Mouse (Mus musculus) MEL (cell line): ENCODE data around the gene Hectd4. TPM values are rescaled to one million over a fixed set of nuclear protein-coding genes. Genes with fewer than 3 reads are reported as not detected.
A peak's percentile ranks its signal among the peaks of the same experiment; 100 is the strongest.

Experiments
- DNase-seq: peaks from one replicate; pipeline ENCODE4 v3.0.0; 2011; ENCODE audit warnings: low read depth, low spot score
- H3K27ac ChIP-seq: 2 replicates; pipeline ENCODE4 v1.5.1; 2012; ENCODE audit warnings: low read depth, mild to moderate bottlenecking, control low read depth, low read length, moderate library complexity; ENCODE audit not compliant: control insufficient read depth
- H3K27me3 ChIP-seq, 2 experiments: fragments of 150-350 bp in 1 of 2; sonication (generic) in 1 of 2; 2 replicates each; pipeline ENCODE4 v1.6.1; 2012; ENCODE audit warnings: low read length in 2 of 2, mild to moderate bottlenecking in 2 of 2, improper control_type of control experiment in 1 of 2, moderate library complexity in 1 of 2; ENCODE audit not compliant: insufficient read depth in 2 of 2, control insufficient read depth in 1 of 2
- H3K36me3 ChIP-seq, 2 experiments: 2 replicates each; pipeline ENCODE4 v1.6.1; 2012 to 2014; ENCODE audit warnings: low read length in 2 of 2, improper control_type of control experiment in 1 of 2, inconsistent platforms in 1 of 2, mild to moderate bottlenecking in 1 of 2; ENCODE audit not compliant: insufficient read depth in 2 of 2, control insufficient read depth in 1 of 2
- H3K4me1 ChIP-seq, 2 experiments: fragments of 150-350 bp in 1 of 2; sonication (generic) in 1 of 2; 2 replicates each; pipeline ENCODE4 v1.6.1; 2012; ENCODE audit warnings: low read length in 2 of 2, improper control_type of control experiment in 1 of 2, mild to moderate bottlenecking in 1 of 2; ENCODE audit not compliant: insufficient read depth in 2 of 2, control insufficient read depth in 1 of 2
- H3K4me3 ChIP-seq, 2 experiments: fragments of 150-350 bp in 1 of 2; sonication (generic) in 1 of 2; 2 replicates each; pipeline ENCODE4 v1.5.1; 2012; ENCODE audit warnings: low read depth in 2 of 2, low read length in 2 of 2, mild to moderate bottlenecking in 2 of 2, moderate library complexity in 2 of 2, control low read depth in 1 of 2, improper control_type of control experiment in 1 of 2; ENCODE audit not compliant: control insufficient read depth in 1 of 2, insufficient read depth in 1 of 2
- H3K79me2 ChIP-seq: 2 replicates; pipeline ENCODE4 v1.6.1; 2012; ENCODE audit warnings: mild to moderate bottlenecking, low read length, moderate library complexity; ENCODE audit not compliant: control insufficient read depth, poor library complexity, insufficient read depth
- H3K9ac ChIP-seq: 2 replicates; pipeline ENCODE4 v1.6.1; 2012; ENCODE audit warnings: low read depth, mild to moderate bottlenecking, control low read depth, low read length, moderate library complexity; ENCODE audit not compliant: control insufficient read depth, poor library complexity, severe bottlenecking
- H3K9me3 ChIP-seq: fragments of 150-350 bp; sonication (generic); replicated peaks from 2 replicates; pipeline ENCODE4 v1.6.1; 2012; ENCODE audit warnings: mild to moderate bottlenecking, low read length, improper control_type of control experiment, moderate library complexity; ENCODE audit not compliant: insufficient read depth
- CHD1 ChIP-seq: IDR thresholded peaks from 2 replicates; pipeline ENCODE4 v1.6.1; 2012; ENCODE audit warnings: low read depth, mild to moderate bottlenecking, inconsistent platforms, low read length, improper control_type of control experiment
- CHD2 ChIP-seq: IDR thresholded peaks from 2 replicates; pipeline ENCODE4 v1.6.1; 2011; ENCODE audit warnings: low read length, improper control_type of control experiment
- E2F4 ChIP-seq: IDR thresholded peaks from 2 replicates; pipeline ENCODE4 v1.6.1; 2011; ENCODE audit warnings: low read depth, low read length, improper control_type of control experiment, borderline replicate concordance
- ELF1 ChIP-seq: IDR thresholded peaks from 2 replicates; pipeline ENCODE4 v1.6.1; 2014; ENCODE audit warnings: low read depth, mild to moderate bottlenecking, inconsistent platforms, low read length, improper control_type of control experiment, moderate library complexity
- ETS1 ChIP-seq: IDR thresholded peaks from 2 replicates; pipeline ENCODE4 v1.6.1; 2012; ENCODE audit warnings: low read depth, mild to moderate bottlenecking, inconsistent platforms, low read length, improper control_type of control experiment, moderate library complexity
- GABPA ChIP-seq: IDR thresholded peaks from 2 replicates; pipeline ENCODE4 v1.6.1; 2012; ENCODE audit warnings: low read depth, mild to moderate bottlenecking, inconsistent platforms, low read length, improper control_type of control experiment, moderate library complexity
- GATA1 ChIP-seq: IDR thresholded peaks from 2 replicates; pipeline ENCODE4 v1.6.1; 2011; ENCODE audit warnings: low read depth, low read length, improper control_type of control experiment
- HCFC1 ChIP-seq: IDR thresholded peaks from 2 replicates; pipeline ENCODE4 v1.6.1; 2012; ENCODE audit warnings: low read depth, mild to moderate bottlenecking, inconsistent platforms, low read length, improper control_type of control experiment, moderate library complexity
- KAT2A ChIP-seq: conservative IDR thresholded peaks from 2 replicates; pipeline ENCODE4 v1.6.1; 2012; ENCODE audit warnings: low read depth, low read length, improper control_type of control experiment, inconsistent platforms
- MAFK ChIP-seq: IDR thresholded peaks from 2 replicates; pipeline ENCODE4 v1.6.1; 2011; ENCODE audit warnings: low read depth, mild to moderate bottlenecking, low read length, improper control_type of control experiment, borderline replicate concordance
- MAZ ChIP-seq: IDR thresholded peaks from 2 replicates; pipeline ENCODE4 v1.6.1; 2012; ENCODE audit warnings: low read depth, mild to moderate bottlenecking, inconsistent platforms, low read length, improper control_type of control experiment
- MEF2A ChIP-seq: IDR thresholded peaks from 2 replicates; pipeline ENCODE4 v1.6.1; 2014; ENCODE audit warnings: low read depth, mild to moderate bottlenecking, inconsistent platforms, low read length, improper control_type of control experiment; ENCODE audit not compliant: poor library complexity, insufficient replicate concordance, severe bottlenecking; ENCODE audit errors: extremely low read depth
- MXI1 ChIP-seq: IDR thresholded peaks from 2 replicates; pipeline ENCODE4 v1.6.1; 2011; ENCODE audit warnings: mild to moderate bottlenecking, low read depth, low read length, improper control_type of control experiment
- NELFE ChIP-seq: IDR thresholded peaks from 2 replicates; pipeline ENCODE4 v1.6.1; 2011; ENCODE audit warnings: low read depth, low read length, improper control_type of control experiment
- NRF1 ChIP-seq: IDR thresholded peaks from 2 replicates; pipeline ENCODE4 v1.6.1; 2014; ENCODE audit warnings: low read depth, mild to moderate bottlenecking, inconsistent platforms, low read length, improper control_type of control experiment, moderate library complexity; ENCODE audit not compliant: poor library complexity, insufficient read depth, severe bottlenecking
- POLR2A ChIP-seq, 2 experiments: IDR thresholded peaks; 2 replicates each; pipeline ENCODE4 v1.6.1; 2011 to 2012; ENCODE audit warnings: low read length in 2 of 2, mild to moderate bottlenecking in 2 of 2, control low read depth in 1 of 2, improper control_type of control experiment in 1 of 2, low read depth in 1 of 2, moderate library complexity in 1 of 2; ENCODE audit not compliant: control insufficient read depth in 1 of 2, insufficient read depth in 1 of 2, poor library complexity in 1 of 2
- POLR2AphosphoS2 ChIP-seq: IDR thresholded peaks from 2 replicates; pipeline ENCODE4 v1.6.1; 2011; ENCODE audit warnings: low read length, improper control_type of control experiment
- SIN3A ChIP-seq: IDR thresholded peaks from 2 replicates; pipeline ENCODE4 v1.6.1; 2012; ENCODE audit warnings: low read length, improper control_type of control experiment, inconsistent platforms
- TAL1 ChIP-seq: IDR thresholded peaks from 2 replicates; pipeline ENCODE4 v1.6.1; 2012; ENCODE audit warnings: mild to moderate bottlenecking, inconsistent platforms, low read length, moderate library complexity, mixed read lengths
- TBP ChIP-seq: IDR thresholded peaks from 2 replicates; pipeline ENCODE4 v1.8.0; 2011; ENCODE audit warnings: low read depth, low read length, improper control_type of control experiment
- TCF12 ChIP-seq: IDR thresholded peaks from 2 replicates; pipeline ENCODE4 v1.6.1; 2014; ENCODE audit warnings: low read depth, mild to moderate bottlenecking, inconsistent platforms, low read length, improper control_type of control experiment, moderate library complexity
- UBTF ChIP-seq: IDR thresholded peaks from 2 replicates; pipeline ENCODE4 v1.6.1; 2012; ENCODE audit warnings: low read depth, mild to moderate bottlenecking, inconsistent platforms, low read length, improper control_type of control experiment, moderate library complexity, borderline replicate concordance; ENCODE audit not compliant: insufficient read depth
- USF1 ChIP-seq: IDR thresholded peaks from 2 replicates; pipeline ENCODE4 v1.6.1; 2014; ENCODE audit warnings: low read depth, mild to moderate bottlenecking, inconsistent platforms, low read length, improper control_type of control experiment, moderate library complexity
- ZKSCAN1 ChIP-seq: IDR thresholded peaks from 2 replicates; pipeline ENCODE4 v1.6.1; 2012; ENCODE audit warnings: low read depth, mild to moderate bottlenecking, inconsistent platforms, low read length, improper control_type of control experiment, moderate library complexity
- ZMIZ1 ChIP-seq: IDR thresholded peaks from 2 replicates; pipeline ENCODE4 v1.6.1; 2012; ENCODE audit warnings: low read depth, mild to moderate bottlenecking, inconsistent platforms, low read length, improper control_type of control experiment, moderate library complexity
- ZNF384 ChIP-seq: IDR thresholded peaks from 2 replicates; pipeline ENCODE4 v1.6.1; 2012; ENCODE audit warnings: low read depth, mild to moderate bottlenecking, inconsistent platforms, low read length, improper control_type of control experiment
- polyA plus RNA-seq, 2 experiments: library from polyadenylated mRNA; stranded (reverse) in 1 of 2; unstranded in 1 of 2; fragments of >175 nt in 1 of 2; fragments of >200 nt in 1 of 2; gene quantifications; 2 replicates each; pipeline versions ENCODE4 v1.2.1 to v1.2.4; 2012; ENCODE audit warnings: low replicate concordance in 2 of 2, low read depth in 1 of 2; ENCODE audit not compliant: insufficient read length in 2 of 2, insufficient read depth in 1 of 2, missing spikeins in 1 of 2
- total RNA-seq: library from RNA; depleted of rRNA; stranded (reverse); fragments of 300-350 nt; gene quantifications from 2 replicates; pipeline ENCODE4 v1.2.3, GENCODE M21; 2012

The Hectd4 gene
- total and polyA plus RNA-seq, 3 experiments: 7.0 to 10.8 TPM; not detected in 1

GRCm38 (mm10) chr5:121190210-121190835, 29.7 kb upstream of the Hectd4 start:
- Histone ChIP-seq H3K9me3 (no peaks in the 10 kb centered on the region), H3K27me3 (no peaks in the 10 kb centered on the region), H3K4me1 (peaks cover 2 to 9% of the 10 kb centered on the region in 2 experiments; a peak in 2 of 4 replicates), H3K27ac (no peak overlapping the region), H3K36me3 (peaks cover 0 to 14% of the 10 kb centered on the region in 2 experiments; a peak in 2 of 4 replicates), H3K9ac (peak overlapping the region; percentile 96), H3K4me3 (peak overlapping the region; percentile 59 to 100), H3K79me2 (peaks cover 53% of the 10 kb centered on the region)
- TF ChIP-seq CHD1: no peak
- TF ChIP-seq SIN3A: 0 out of 2 replicates have a peak, but pooled peaks have one; percentile 40
- TF ChIP-seq GABPA: no peak
- TF ChIP-seq MXI1: 0 out of 2 replicates have a peak, but pooled peaks have one; percentile 40
- TF ChIP-seq TBP: 0 out of 2 replicates have a peak, but pooled peaks have one; percentile 36
- TF ChIP-seq USF1: no peak
- TF ChIP-seq GATA1: no peak
- peak; percentile 58 for DNase-seq

GRCm38 (mm10) chr5:121190836-121191583, 29.0 kb upstream of the Hectd4 start, which contains the start of gene Ptpn11:
Gene Ptpn11 (minus strand): TSS chr5:121191397.
- Histone ChIP-seq H3K27ac (peak within 1 kb of the TSS; percentile 86), H3K4me3 (peak within 1 kb of the TSS; percentile 99 to 100), H3K27me3 (no peaks in the 10 kb centered on the region), H3K79me2 (peaks cover 47% of the 10 kb centered on the region), H3K9ac (peak within 1 kb of the TSS; percentile 96), H3K36me3 (peaks cover 0 to 14% of the 10 kb centered on the region in 2 experiments; a peak in 2 of 4 replicates), H3K9me3 (no peaks in the 10 kb centered on the region), H3K4me1 (peaks cover 2 to 9% of the 10 kb centered on the region in 2 experiments; a peak in 2 of 4 replicates)
- DNase-seq: peak; percentile 87
- peak; percentile 31; the same call in 1 of the 2 replicates for TF ChIP-seq NRF1
- 0 out of 2 replicates have a peak, but pooled peaks have one; percentile 50 for TF ChIP-seq MXI1
- peak; percentile 97 for TF ChIP-seq MAZ
- TF ChIP-seq SIN3A: peak; percentile 88
- no peak for TF ChIP-seq UBTF
- peak; percentile 88 for TF ChIP-seq ELF1
- TF ChIP-seq NELFE: peak; percentile 95
- TF ChIP-seq TCF12: peak; percentile 31; the same call in 1 of the 2 replicates
- peak; percentile 25; the same call in 1 of the 2 replicates for TF ChIP-seq MEF2A
- no peak for TF ChIP-seq E2F4
- peak; percentile 45 for TF ChIP-seq ETS1
- TF ChIP-seq POLR2AphosphoS2: peak; percentile 90
- peak; percentile 88 for TF ChIP-seq ZMIZ1
- no peak for TF ChIP-seq ZNF384
- TF ChIP-seq MAFK: no peak
- TF ChIP-seq CHD2: no peak
- TF ChIP-seq KAT2A: peak; percentile 59; the same call in 1 of the 2 replicates
- no peak for TF ChIP-seq TAL1
- TF ChIP-seq TBP: peak; percentile 32; the same call in 1 of the 2 replicates
- TF ChIP-seq ZKSCAN1: no peak
- TF ChIP-seq POLR2A (IDR thresholded peaks at IDR 0.05; ENCODE audit: control insufficient read depth in 1 of 2, insufficient read depth in 1 of 2, low read depth in 1 of 2, low read length in 2 of 2, poor library complexity in 1 of 2): peak; percentile 78 to 98; a peak in 3 of 4 replicates
- peak; percentile 87 for TF ChIP-seq HCFC1
